Mouse (Mus musculus) neural tube, embryonic 12.5 days (tissue): ENCODE results near the gene Olfr70. TPM values are rescaled to one million over a fixed set of nuclear protein-coding genes. Genes with fewer than 3 reads are reported as not detected.

Experiments
- ATAC-seq: fragments of 200-750 bp; cut with Nextera tagmentation; 2 replicates; pipeline ENCODE4 v1.8.0; 2017; ENCODE audit warnings: low read depth, mild to moderate bottlenecking, moderate TSS enrichment, moderate library complexity; ENCODE audit not compliant: low FRiP score
- H3K27ac ChIP-seq: fragments of 300-500 bp; sonication (generic); 2 replicates; pipeline ENCODE4 v1.5.1; 2016
- H3K27me3 ChIP-seq: fragments of 300-500 bp; sonication (generic); replicated peaks from 2 replicates; pipeline ENCODE4 v1.6.1; 2016; ENCODE audit warnings: mild to moderate bottlenecking
- H3K36me3 ChIP-seq: fragments of 300-500 bp; sonication (generic); 2 replicates; pipeline ENCODE4 v1.6.1; 2016; ENCODE audit warnings: mild to moderate bottlenecking
- H3K4me1 ChIP-seq: fragments of 300-500 bp; sonication (generic); 2 replicates; pipeline ENCODE4 v1.6.1; 2016
- H3K4me2 ChIP-seq: fragments of 300-500 bp; sonication (generic); replicated peaks from 2 replicates; pipeline ENCODE4 v1.6.1; 2016; ENCODE audit warnings: mild to moderate bottlenecking
- H3K4me3 ChIP-seq: fragments of 300-500 bp; sonication (generic); 2 replicates; pipeline ENCODE4 v1.5.1; 2016
- H3K9ac ChIP-seq: fragments of 300-500 bp; sonication (generic); 2 replicates; pipeline ENCODE4 v1.6.1; 2016; ENCODE audit warnings: mild to moderate bottlenecking
- H3K9me3 ChIP-seq: fragments of 300-500 bp; sonication (generic); 2 replicates; pipeline ENCODE4 v1.6.1; 2016; ENCODE audit warnings: mild to moderate bottlenecking
- WGBS: fragments of 180-500 bp; shearing (Covaris S2); methylation state at CpG from one replicate; pipeline ENCODE4 v1.1.7; 2016; 5-methylcytosine and 5-hydroxymethylcytosine counted together
- polyA plus RNA-seq: library from polyadenylated mRNA; unstranded; fragments of >200 nt; fragmentation: Nextera tagmentation; extraction: Ambion mirVana; gene quantifications from 2 replicates; pipeline ENCODE4 v1.2.1, GENCODE M21; 2016

Olfr70 gene
- polyA plus RNA-seq, 1 experiment from 2014 or later: not detected

DNA sequence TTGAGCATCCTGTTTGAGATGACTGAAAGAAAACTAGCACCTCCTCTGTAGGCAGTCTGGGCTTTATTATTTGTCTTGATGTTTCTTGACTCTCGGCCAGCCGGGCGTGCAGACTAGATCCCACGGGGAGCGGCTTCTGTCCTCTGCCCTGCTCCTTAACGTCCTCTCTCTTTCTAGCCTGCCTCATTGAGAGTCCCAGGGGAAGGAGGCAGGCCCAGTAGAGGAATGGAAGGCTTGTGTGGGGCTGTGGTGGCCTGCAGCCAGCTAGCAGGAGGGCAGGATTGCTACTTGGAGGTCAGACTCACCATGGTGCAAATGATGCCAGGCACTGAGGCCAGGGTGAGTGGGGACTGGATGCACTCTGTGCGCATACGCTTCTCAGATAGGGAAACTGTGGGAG is 3.2 kb upstream of the Olfr70 start:
- WGBS: 84% methylated on average over 8 of the region's 8 CpGs
- no peaks in the 10 kb centered on the region for H3K27me3 ChIP-seq
- no peak overlapping the region for H3K4me2 ChIP-seq
- no peaks in the 10 kb centered on the region for H3K9me3 ChIP-seq
- H3K4me1 ChIP-seq: no peaks in the 10 kb centered on the region
- H3K9ac ChIP-seq: no peak overlapping the region
- no peaks in the 10 kb centered on the region for H3K36me3 ChIP-seq
- no peak overlapping the region for H3K27ac ChIP-seq
- no peak for ATAC-seq
- no peak overlapping the region for H3K4me3 ChIP-seq

DNA sequence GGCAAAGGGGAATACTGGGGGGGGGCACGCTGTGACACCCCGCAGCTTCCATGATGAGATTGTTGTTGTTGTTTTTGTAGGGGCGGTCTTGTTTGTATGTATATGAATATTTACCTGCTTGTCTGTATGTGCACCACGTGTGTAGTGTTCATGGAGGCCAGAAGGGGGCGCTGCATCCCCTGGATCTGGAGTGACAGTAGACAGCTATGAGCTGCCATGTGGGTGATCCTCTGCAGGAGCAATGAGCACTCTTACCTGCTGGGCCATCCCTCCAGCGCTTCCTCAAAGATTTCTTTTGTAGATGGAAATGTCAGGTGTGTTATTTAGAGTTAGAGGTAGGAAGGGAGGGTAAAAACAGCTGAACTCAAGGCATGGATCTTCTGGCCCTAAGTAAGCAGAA is 2.8 kb upstream of the Olfr70 start:
- H3K9me3 ChIP-seq: no peaks in the 10 kb centered on the region
- H3K4me2 ChIP-seq: no peak overlapping the region
- no peaks in the 10 kb centered on the region for H3K36me3 ChIP-seq
- WGBS: 76% methylated on average over 6 of the region's 6 CpGs
- no peaks in the 10 kb centered on the region for H3K4me1 ChIP-seq
- ATAC-seq: no peak
- no peaks in the 10 kb centered on the region for H3K27me3 ChIP-seq
- H3K27ac ChIP-seq: no peak overlapping the region
- H3K9ac ChIP-seq: no peak overlapping the region
- H3K4me3 ChIP-seq: no peak overlapping the region

DNA sequence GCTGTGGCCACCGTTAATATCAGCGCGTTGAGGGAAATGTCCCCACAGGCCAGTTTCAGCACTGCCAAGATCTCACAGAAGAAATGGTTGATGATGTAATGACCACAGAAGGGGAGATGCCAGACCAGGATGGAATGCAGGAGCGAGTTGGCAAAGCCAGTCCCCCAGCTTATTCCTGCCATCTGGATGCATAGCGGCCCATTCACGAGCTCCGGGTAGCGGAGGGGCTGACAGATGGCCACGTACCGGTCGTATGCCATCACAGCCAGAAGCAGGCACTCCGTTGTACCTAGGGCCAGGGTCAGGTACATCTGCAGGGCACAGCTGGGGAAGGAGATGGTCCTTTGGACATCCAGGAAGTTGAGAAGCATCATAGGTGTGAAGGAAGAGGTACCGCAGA is 4.0 kb downstream of the Olfr70 start:
- no peaks in the 10 kb centered on the region for H3K27me3 ChIP-seq

DNA sequence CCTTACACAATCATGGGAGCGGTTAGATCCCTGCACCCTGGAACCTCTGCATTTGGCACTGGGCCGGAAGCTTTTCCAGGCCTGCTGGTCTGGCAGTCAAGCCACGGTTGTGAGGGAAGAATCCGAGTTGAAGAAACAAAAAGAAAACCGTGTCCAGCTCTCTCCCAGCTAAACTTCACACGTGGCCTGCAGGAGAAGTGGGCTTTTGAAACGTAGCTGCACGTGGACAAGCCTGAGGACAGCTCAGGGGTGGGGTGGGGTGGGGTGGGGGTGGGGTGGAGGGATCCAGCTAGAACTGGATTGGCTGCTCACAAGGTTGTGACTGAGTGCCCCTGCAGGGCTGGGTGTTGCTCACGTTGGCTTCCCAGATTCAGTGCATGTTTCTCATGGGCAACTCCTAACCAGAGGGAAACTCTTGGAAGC is 5.3 kb downstream of the Olfr70 start:
- 35% methylated on average over 9 of the region's 9 CpGs for WGBS
- H3K27ac ChIP-seq: no peak overlapping the region
- peaks cover 4% of the 10 kb centered on the region; the same call in 1 of the 2 replicates for H3K36me3 ChIP-seq
- H3K9me3 ChIP-seq: no peaks in the 10 kb centered on the region
- no peak for ATAC-seq
- no peak overlapping the region for H3K4me2 ChIP-seq
- H3K9ac ChIP-seq: no peak overlapping the region
- no peaks in the 10 kb centered on the region for H3K27me3 ChIP-seq
- H3K4me3 ChIP-seq: no peak overlapping the region
- H3K4me1 ChIP-seq: no peaks in the 10 kb centered on the region

More for the DNA sequence above, 4.0 kb downstream of the Olfr70 start:
- Histone ChIP-seq H3K27ac (no peak overlapping the region), H3K4me1 (no peaks in the 10 kb centered on the region), H3K4me2 (no peak overlapping the region), H3K4me3 (no peak overlapping the region), H3K36me3 (no peaks in the 10 kb centered on the region), H3K9me3 (no peaks in the 10 kb centered on the region), H3K9ac (no peak overlapping the region)
- ATAC-seq: no peak
- 90% methylated on average over 13 of the region's 13 CpGs for WGBS

DNA sequence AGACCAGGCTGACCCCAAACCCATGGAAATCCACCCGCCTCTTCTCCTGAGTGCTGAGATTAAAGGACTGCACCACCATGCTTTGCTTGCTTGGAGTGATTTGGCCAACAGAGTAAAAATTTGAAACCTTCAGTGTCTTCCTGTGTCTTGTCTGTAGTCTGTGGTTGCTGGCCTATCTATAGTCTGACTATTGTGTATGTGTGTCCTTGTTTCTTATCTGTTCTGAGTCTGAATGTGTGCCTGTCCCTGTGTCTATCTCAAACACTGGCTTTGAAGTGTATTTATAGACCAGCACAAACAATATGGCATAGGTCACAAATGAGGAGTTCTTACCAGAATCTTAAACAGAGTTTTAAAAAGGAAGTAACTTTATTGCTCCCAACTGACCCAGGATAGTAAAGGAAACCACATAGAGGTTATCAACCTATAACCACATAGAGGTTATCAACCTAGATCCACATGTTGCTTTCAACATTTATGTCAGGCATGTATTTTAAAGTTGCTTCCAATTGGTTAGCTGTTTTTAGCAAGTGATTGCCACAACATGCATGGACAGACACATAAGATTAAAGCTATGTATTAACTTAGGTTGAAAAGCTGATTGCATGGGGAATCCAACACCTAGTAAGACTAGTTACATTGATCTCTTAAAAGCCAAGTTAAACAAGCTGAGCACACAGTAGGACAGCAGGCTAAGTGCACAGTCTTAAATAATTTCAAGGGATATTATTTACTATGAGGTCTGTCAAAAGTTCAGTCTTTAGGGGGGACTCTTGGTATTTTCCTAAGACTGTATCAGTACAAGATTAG is 6.0 kb downstream of the Olfr70 start:
- 81% methylated on average over 1 of the region's 1 CpGs for WGBS

DNA sequence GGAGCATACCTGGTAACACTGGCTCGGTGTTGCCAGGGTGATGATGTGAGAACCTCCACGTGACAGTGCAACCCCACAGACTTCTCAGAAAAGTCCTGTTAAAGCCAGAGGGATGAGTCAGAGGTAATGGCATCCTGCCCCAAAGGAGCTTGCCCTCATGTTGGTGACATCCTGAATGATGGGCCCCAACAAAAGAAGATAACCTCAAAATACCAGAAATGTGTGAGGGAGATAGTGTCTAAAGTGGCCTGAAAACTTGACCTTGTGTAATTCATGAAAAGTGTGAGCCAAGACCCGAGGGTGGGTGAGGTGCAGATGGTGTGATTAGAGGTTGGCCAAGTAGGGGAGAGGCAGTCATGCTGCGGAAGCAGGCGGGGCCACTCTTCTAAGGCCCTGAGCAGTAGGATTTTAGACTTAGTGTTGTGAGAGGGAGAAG is 6.8 kb downstream of the Olfr70 start:
- 81% methylated on average over 5 of the region's 5 CpGs for WGBS

More for the DNA sequence above, 6.0 kb downstream of the Olfr70 start:
- Histone ChIP-seq H3K4me3 (no peak overlapping the region), H3K27me3 (no peaks in the 10 kb centered on the region), H3K9me3 (no peaks in the 10 kb centered on the region), H3K9ac (no peak overlapping the region), H3K36me3 (peaks cover 11% of the 10 kb centered on the region), H3K27ac (no peak overlapping the region), H3K4me1 (no peaks in the 10 kb centered on the region), H3K4me2 (no peak overlapping the region)
- ATAC-seq: no peak

DNA sequence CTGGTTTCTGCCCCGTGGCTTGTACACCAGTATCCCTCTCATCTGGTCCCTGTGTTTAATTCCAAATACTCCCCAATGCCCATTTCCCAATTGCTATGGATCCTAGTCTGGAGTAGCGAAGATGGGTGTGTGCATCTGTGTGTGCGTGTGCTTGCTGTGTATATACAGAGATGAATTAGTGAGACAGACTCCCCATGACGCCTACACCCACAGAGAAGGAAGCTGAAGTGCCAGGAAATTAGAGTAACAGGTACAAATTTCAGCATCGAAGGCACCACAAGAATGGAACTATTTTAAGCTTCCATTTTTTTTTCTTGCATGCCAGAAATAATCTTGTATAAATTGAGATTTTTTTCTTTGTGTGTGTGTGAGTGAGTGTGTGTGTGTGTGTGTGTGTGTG is 9.6 kb downstream of the Olfr70 start:
- no peak for ATAC-seq
- H3K27me3 ChIP-seq: no peaks in the 10 kb centered on the region
- peaks cover 32% of the 10 kb centered on the region for H3K36me3 ChIP-seq
- H3K9me3 ChIP-seq: no peaks in the 10 kb centered on the region
- H3K27ac ChIP-seq: no peak overlapping the region
- H3K4me1 ChIP-seq: no peaks in the 10 kb centered on the region
- 86% methylated on average over 5 of the region's 5 CpGs for WGBS
- no peak overlapping the region for H3K4me2 ChIP-seq
- H3K4me3 ChIP-seq: no peak overlapping the region
- H3K9ac ChIP-seq: no peak overlapping the region

More for the DNA sequence above, 6.8 kb downstream of the Olfr70 start:
- Histone ChIP-seq H3K27ac (no peak overlapping the region), H3K36me3 (peaks cover 19% of the 10 kb centered on the region), H3K27me3 (no peaks in the 10 kb centered on the region), H3K4me1 (no peaks in the 10 kb centered on the region), H3K4me2 (no peak overlapping the region), H3K9me3 (no peaks in the 10 kb centered on the region), H3K9ac (no peak overlapping the region), H3K4me3 (no peak overlapping the region)
- ATAC-seq: no peak

DNA sequence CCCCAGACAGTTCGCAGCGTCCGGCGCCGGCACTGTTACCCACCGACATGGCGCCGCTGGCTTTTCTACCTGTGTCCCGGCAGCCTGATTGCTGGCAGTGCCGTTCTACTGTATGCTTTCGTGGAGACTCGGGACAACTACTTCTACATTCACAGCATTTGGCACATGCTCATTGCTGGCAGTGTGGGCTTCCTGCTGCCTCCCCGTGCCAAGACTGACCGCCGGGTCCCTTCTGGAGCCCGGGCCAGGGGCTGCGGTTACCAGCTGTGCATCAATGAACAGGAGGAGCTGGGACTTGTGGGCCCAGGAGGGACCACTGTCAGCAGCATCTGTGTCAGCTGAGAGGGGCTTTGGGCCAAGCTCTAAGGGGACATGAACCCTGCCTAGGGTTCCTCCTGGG is 10.6 kb downstream of the Olfr70 start:
- H3K27ac ChIP-seq: no peak overlapping the region

DNA sequence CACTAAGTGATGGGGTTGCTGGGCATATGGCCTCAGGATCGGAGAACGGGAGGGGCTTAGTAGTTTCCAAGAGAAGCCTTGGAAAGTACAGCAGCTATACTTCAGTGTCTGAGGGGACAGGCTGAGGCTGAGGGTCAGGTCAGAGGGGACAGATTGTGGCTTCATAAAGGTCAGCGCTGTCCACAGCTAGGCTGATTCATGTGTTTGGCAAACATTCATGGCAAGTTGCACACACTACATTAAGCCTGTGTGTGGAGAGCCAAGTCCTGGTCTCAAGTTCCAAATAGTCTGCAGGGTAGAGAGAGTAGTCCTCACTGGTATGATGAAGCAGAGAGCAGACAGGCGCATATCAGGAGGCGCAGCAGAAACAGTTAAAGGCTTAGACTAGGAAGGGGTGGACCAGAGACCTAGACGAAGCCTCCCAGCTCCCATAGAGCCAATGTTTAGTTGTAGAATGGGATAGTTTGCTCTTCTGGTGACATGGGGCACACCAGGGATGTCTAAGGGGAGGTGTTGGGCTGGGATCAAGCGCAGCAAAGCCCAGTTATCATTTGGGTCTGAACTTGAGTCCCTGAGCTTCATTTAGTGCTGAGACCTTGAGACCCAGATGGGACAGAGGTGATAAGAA is 21.1 kb downstream of the Olfr70 start:
- H3K4me1 ChIP-seq: no peaks in the 10 kb centered on the region
- no peak for ATAC-seq
- no peak overlapping the region for H3K4me2 ChIP-seq
- no peak overlapping the region for H3K9ac ChIP-seq
- no peak overlapping the region for H3K4me3 ChIP-seq
- H3K27ac ChIP-seq: no peak overlapping the region
- H3K27me3 ChIP-seq: no peaks in the 10 kb centered on the region
- 92% methylated on average over 7 of the region's 7 CpGs for WGBS
- H3K36me3 ChIP-seq: peaks cover 76% of the 10 kb centered on the region
- H3K9me3 ChIP-seq: no peaks in the 10 kb centered on the region

More for the DNA sequence above, 10.6 kb downstream of the Olfr70 start:
- H3K27me3 ChIP-seq: no peaks in the 10 kb centered on the region
- no peak overlapping the region for H3K9ac ChIP-seq
- 94% methylated on average over 17 of the region's 17 CpGs for WGBS
- no peaks in the 10 kb centered on the region for H3K9me3 ChIP-seq
- no peak for ATAC-seq
- no peak overlapping the region for H3K4me3 ChIP-seq
- no peaks in the 10 kb centered on the region for H3K4me1 ChIP-seq
- peaks cover 42% of the 10 kb centered on the region for H3K36me3 ChIP-seq
- H3K4me2 ChIP-seq: no peak overlapping the region

DNA sequence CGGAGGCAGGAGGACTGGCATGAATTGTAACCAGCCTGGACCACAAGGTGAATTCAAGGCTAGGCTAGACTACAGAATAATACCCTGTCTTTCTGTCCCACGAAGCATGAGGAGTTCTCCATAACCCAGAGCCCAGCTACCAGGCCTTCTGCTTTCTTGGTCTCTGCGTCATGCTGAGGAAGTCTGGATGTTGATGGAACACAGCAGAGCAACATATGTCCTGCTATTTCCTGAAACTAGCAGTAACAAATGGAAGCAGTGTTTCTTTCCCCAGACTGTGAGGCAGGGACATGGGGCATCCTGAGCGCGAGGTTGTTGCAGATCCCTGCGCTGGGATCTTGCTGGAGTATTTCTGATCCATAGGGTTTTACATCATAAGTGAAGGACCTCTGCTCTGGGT is 22.1 kb downstream of the Olfr70 start:
- 89% methylated on average over 6 of the region's 6 CpGs for WGBS
- Histone ChIP-seq H3K27ac (no peak overlapping the region), H3K36me3 (peaks cover 79% of the 10 kb centered on the region), H3K9me3 (no peaks in the 10 kb centered on the region), H3K4me3 (no peak overlapping the region), H3K4me2 (no peak overlapping the region), H3K4me1 (no peaks in the 10 kb centered on the region), H3K9ac (no peak overlapping the region), H3K27me3 (no peaks in the 10 kb centered on the region)
- no peak for ATAC-seq

DNA sequence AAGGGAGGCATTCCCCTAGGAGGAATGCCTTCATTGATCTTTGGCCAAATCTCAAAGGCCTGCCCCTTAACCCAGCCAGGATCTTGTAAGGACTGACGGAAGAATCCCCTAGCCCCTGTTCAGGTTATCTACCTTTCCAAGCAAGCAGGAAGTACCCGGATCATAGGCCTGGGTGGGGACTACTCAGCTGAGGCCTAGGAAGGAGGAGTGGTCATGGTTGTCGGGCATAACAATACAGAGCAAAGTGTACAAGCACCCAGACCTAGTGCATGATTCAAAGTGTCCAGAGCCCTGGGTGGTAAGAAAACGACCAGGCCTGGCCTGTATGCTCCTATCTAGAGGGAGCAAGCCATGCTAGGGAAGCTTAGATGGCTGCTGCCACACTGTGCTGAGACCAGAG is 25.0 kb downstream of the Olfr70 start:
- no peak overlapping the region for H3K4me3 ChIP-seq
- H3K4me2 ChIP-seq: no peak overlapping the region
- no peak overlapping the region for H3K9ac ChIP-seq
- peaks cover 57% of the 10 kb centered on the region for H3K36me3 ChIP-seq
- no peaks in the 10 kb centered on the region for H3K27me3 ChIP-seq
- no peaks in the 10 kb centered on the region for H3K9me3 ChIP-seq
- WGBS: 84% methylated on average over 4 of the region's 4 CpGs
- no peak overlapping the region for H3K27ac ChIP-seq
- ATAC-seq: no peak
- peaks cover 13% of the 10 kb centered on the region; the same call in 1 of the 2 replicates for H3K4me1 ChIP-seq

DNA sequence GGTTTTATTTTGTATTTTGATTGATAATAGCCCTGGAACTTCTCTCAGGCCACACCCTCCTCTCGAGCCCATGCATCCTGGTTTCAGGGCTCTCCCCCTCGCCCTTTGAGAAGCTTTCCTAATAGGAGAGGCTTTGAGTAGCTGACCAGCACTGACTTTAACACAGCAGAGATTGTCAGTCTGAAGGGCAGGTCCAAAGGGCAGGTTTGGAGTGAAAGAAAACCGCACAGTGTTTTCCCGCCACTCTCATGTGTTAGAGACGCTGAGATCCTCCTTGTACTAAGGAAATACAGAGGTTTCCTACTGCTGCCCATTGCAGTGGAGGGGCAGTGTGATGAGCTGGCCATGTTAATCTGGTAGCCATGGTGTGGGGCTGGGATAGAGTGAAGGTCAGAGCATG is 25.6 kb downstream of the Olfr70 start:
- H3K36me3 ChIP-seq: peaks cover 53% of the 10 kb centered on the region
- no peaks in the 10 kb centered on the region for H3K9me3 ChIP-seq
- H3K27ac ChIP-seq: no peak overlapping the region
- no peaks in the 10 kb centered on the region for H3K27me3 ChIP-seq
- no peak overlapping the region for H3K9ac ChIP-seq
- 64% methylated on average over 5 of the region's 5 CpGs for WGBS
- no peak overlapping the region for H3K4me3 ChIP-seq
- H3K4me2 ChIP-seq: no peak overlapping the region
- ATAC-seq: no peak
- H3K4me1 ChIP-seq: peaks cover 18% of the 10 kb centered on the region
